Mouse (Mus musculus): Measurements from ENCODE around the gene Ola1.

GRCm38 (mm10) chr2:73073811-73074472 lies 144.8 kb downstream of the Ola1 start:
- TF ChIP-seq POLR2A (IDR thresholded peaks at IDR 0.05; ENCODE audit: borderline replicate concordance, extremely low read depth, low read depth, low read length) (no peak), CTCF (IDR thresholded peaks at IDR 0.05; ENCODE audit: insufficient read depth, low read length) (no peak)
